Mouse (Mus musculus) urinary bladder, adult 2 months (tissue): Measurements from ENCODE around the gene Htr3a. TPM values are rescaled to one million over a fixed set of nuclear protein-coding genes. Genes with fewer than 3 reads are reported as not detected.

ENCODE experiments used
- polyA plus RNA-seq: library from polyadenylated mRNA; depleted of rRNA; stranded (reverse); fragments of >200 nt; gene quantifications from 2 replicates; pipeline ENCODE4 v1.2.3, GENCODE M21; 2012; rRNA removed

Gene Htr3a
- polyA plus RNA-seq, 1 experiment = 1.1 TPM

Other genes with a start within 250 kb of the Htr3a start
- gene Zbtb16, start 74.9 kb downstream of the Htr3a start, polyA plus RNA-seq = 7.4 and 21.3 TPM in 2 replicates
- gene Htr3b, start 53.9 kb upstream of the Htr3a start, polyA plus RNA-seq = 0.17 and 0.21 TPM in 2 replicates
- 14.7 and 17.9 TPM in 2 replicates for gene Usp28, start 74.3 kb upstream of the Htr3a start, polyA plus RNA-seq
- 18.8 and 23.6 TPM in 2 replicates for gene Zw10, start 144.5 kb upstream of the Htr3a start, polyA plus RNA-seq
- gene Tmprss5, start 170.2 kb upstream of the Htr3a start, polyA plus RNA-seq = 4.3 and 4.6 TPM in 2 replicates